Mouse (Mus musculus) cerebellum, adult 2 months (tissue): ENCODE results near the gene Pkp1.

Experiments used
- CTCF ChIP-seq: fragments of 200-500 bp; IDR thresholded peaks from 2 replicates; pipeline ENCODE4 v1.5.1; 2011; ENCODE audit warnings: low read depth, mild to moderate bottlenecking, control low read depth, low read length, moderate library complexity, borderline replicate concordance; ENCODE audit not compliant: insufficient read depth
- POLR2A ChIP-seq: fragments of 200-500 bp; IDR thresholded peaks from 2 replicates; pipeline ENCODE4 v1.6.1; 2011; ENCODE audit warnings: low read length, control low read depth, borderline replicate concordance; ENCODE audit not compliant: insufficient read depth

- TF ChIP-seq CTCF (no peak), POLR2A (no peak)
Observed at GRCm38 (mm10) chr1:135846632-135847031, 72.4 kb downstream of the Pkp1 start.
